Mouse (Mus musculus) hindbrain, embryonic 11.5 days (tissue): Measurements from ENCODE around the gene Lrtm2. TPM values are rescaled to one million over a fixed set of nuclear protein-coding genes. Genes with fewer than 3 reads are reported as not detected.
"Not testable (repeated sequence)": the region's sequence is repeated elsewhere in the genome, so short reads cannot be mapped to it uniquely, and the experiment has no call there.

ENCODE experiments used
- ATAC-seq: fragments of 200-750 bp; cut with Nextera tagmentation; 2 replicates; pipeline ENCODE4 v1.8.0; 2017; ENCODE audit warnings: mild to moderate bottlenecking, moderate TSS enrichment, moderate library complexity; ENCODE audit not compliant: low FRiP score
- DNase-seq: peaks from one replicate; pipeline ENCODE4 v3.0.0-alpha.2; 2015; ENCODE audit warnings: low spot score
- H3K27ac ChIP-seq: fragments of 300-500 bp; sonication (generic); 2 replicates; pipeline ENCODE4 v1.5.1; 2014; ENCODE audit warnings: mild to moderate bottlenecking, low read depth, low read length
- H3K27me3 ChIP-seq: fragments of 300-500 bp; sonication (generic); 2 replicates; pipeline ENCODE4 v1.6.1; 2014; ENCODE audit warnings: mild to moderate bottlenecking, low read length, moderate library complexity, mixed read lengths; ENCODE audit not compliant: control insufficient read depth, insufficient read depth
- H3K36me3 ChIP-seq: fragments of 300-500 bp; sonication (generic); 2 replicates; pipeline ENCODE4 v1.6.1; 2014; ENCODE audit warnings: mild to moderate bottlenecking, low read length, moderate library complexity, mixed read lengths; ENCODE audit not compliant: control insufficient read depth, insufficient read depth
- H3K4me1 ChIP-seq: fragments of 300-500 bp; sonication (generic); replicated peaks from 2 replicates; pipeline ENCODE4 v1.6.1; 2014; ENCODE audit warnings: low read length, mixed read lengths; ENCODE audit not compliant: control insufficient read depth, insufficient read depth
- H3K4me2 ChIP-seq: fragments of 300-500 bp; sonication (generic); replicated peaks from 2 replicates; pipeline ENCODE4 v1.6.1; 2014; ENCODE audit warnings: mild to moderate bottlenecking, low read depth, low read length
- H3K4me3 ChIP-seq: fragments of 300-500 bp; sonication (generic); 2 replicates; pipeline ENCODE4 v1.5.1; 2014; ENCODE audit warnings: low read depth, low read length
- H3K9ac ChIP-seq: fragments of 300-500 bp; sonication (generic); 2 replicates; pipeline ENCODE4 v1.6.1; 2014; ENCODE audit warnings: low read depth, low read length
- H3K9me3 ChIP-seq: fragments of 300-500 bp; sonication (generic); 2 replicates; pipeline ENCODE4 v1.6.1; 2016; ENCODE audit warnings: low read length; ENCODE audit not compliant: control insufficient read depth
- WGBS: fragments of 180-500 bp; shearing (Covaris S2); extraction: QIAGEN DNeasy Blood & Tissue Kit; methylation state at CpG from one replicate; pipeline ENCODE4 v1.1.7; 2014; 5-methylcytosine and 5-hydroxymethylcytosine counted together
- polyA plus RNA-seq: library from polyadenylated mRNA; unstranded; fragments of >200 nt; fragmentation: Nextera tagmentation; extraction: Ambion mirVana; gene quantifications from 2 replicates; pipeline ENCODE4 v1.2.1, GENCODE M21; 2014

Gene Lrtm2
- 0.14 TPM in 1 of 2 replicates, not detected in the other for polyA plus RNA-seq

DNA sequence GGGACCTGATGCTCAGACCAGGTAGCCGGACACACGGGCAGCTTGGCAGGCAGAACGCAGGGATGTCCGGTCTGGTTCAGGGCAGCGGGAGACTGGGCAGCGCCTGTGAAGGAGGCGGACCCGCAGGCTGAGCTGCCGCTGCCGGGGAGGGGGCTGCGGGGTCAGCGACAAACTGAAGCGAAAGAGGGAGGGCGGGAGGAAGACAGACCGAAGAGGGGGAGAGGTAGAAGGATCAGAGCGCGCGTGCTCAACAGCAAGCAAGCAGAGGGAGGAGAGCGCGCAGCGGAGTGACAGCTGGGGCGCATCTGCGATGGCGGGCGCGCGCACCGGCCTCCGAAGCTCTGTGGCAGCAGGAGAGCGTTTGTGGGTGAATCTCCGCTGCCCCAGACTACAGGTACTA is at the start of gene Lrtm2:
Gene Lrtm2 (minus strand): TSS at position 261 of the 400 bp plus-strand sequence.
- Histone ChIP-seq H3K9me3 (no peaks in the 10 kb centered on the region), H3K4me1 (peaks cover 2% of the 10 kb centered on the region; the same call in 1 of the 2 replicates), H3K27me3 (peaks cover 33% of the 10 kb centered on the region), H3K9ac (peak within 1 kb of the TSS; percentile 27; the same call in 1 of the 2 replicates), H3K27ac (no peak within 1 kb of the TSS), H3K4me2 (peak within 1 kb of the TSS; percentile 55), H3K4me3 (peak within 1 kb of the TSS; percentile 34), H3K36me3 (no peaks in the 10 kb centered on the region)
- peak; percentile 37; the same call in 1 of the 2 replicates for ATAC-seq
- peak; percentile 59 for DNase-seq
- WGBS: under 1% methylated on average over 27 of the region's 31 CpGs

- no peak for ATAC-seq
- DNase-seq: no peak
- no peak overlapping the region for H3K4me2 ChIP-seq
- 86% methylated on average over 1 of the region's 1 CpGs for WGBS
- H3K36me3 ChIP-seq: no peaks in the 10 kb centered on the region
- H3K27ac ChIP-seq: no peak overlapping the region
- no peak overlapping the region for H3K9ac ChIP-seq
- H3K4me1 ChIP-seq: no peaks in the 10 kb centered on the region
- no peaks in the 10 kb centered on the region for H3K9me3 ChIP-seq
- no peak overlapping the region for H3K4me3 ChIP-seq
- H3K27me3 ChIP-seq: no peaks in the 10 kb centered on the region
Measured at GRCm38 (mm10) chr6:119378631-119379030, 48.1 kb upstream of the Lrtm2 start.

GRCm38 (mm10) chr6:119377613-119378012 is 47.0 kb upstream of the Lrtm2 start:
- H3K36me3 ChIP-seq: no peaks in the 10 kb centered on the region
- H3K27me3 ChIP-seq: no peaks in the 10 kb centered on the region
- H3K4me2 ChIP-seq: no peak overlapping the region
- no peak for ATAC-seq
- WGBS: 70% methylated on average over 2 of the region's 2 CpGs
- no peak overlapping the region for H3K27ac ChIP-seq
- no peaks in the 10 kb centered on the region for H3K4me1 ChIP-seq
- DNase-seq: no peak
- no peak overlapping the region for H3K9ac ChIP-seq
- no peak overlapping the region for H3K4me3 ChIP-seq
- H3K9me3 ChIP-seq: no peaks in the 10 kb centered on the region

DNA sequence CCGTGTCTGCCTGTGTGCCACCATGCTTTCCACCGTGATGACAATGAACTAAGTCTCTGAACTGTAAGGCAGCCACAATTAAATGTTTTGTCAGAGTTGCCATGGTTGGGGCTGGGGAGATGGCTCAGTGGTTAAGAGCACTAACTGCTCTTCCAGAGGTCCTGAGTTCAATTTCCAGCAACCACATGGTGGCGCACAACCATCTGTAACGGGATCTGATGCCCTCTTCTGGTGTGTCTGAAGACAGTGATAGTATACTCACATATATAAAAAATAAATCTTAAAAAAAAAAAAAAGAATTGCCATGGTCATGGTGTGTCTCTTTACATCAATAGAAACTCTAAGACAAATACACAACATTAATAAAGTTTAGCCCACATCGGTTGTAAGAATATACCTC is 44.5 kb upstream of the Lrtm2 start:
- 76% methylated on average over 5 of the region's 5 CpGs for WGBS
- Histone ChIP-seq H3K36me3 (no peaks in the 10 kb centered on the region), H3K9me3 (no peaks in the 10 kb centered on the region), H3K27me3 (no peaks in the 10 kb centered on the region), H3K9ac (no peak overlapping the region), H3K4me3 (no peak overlapping the region), H3K4me2 (no peak overlapping the region), H3K27ac (no peak overlapping the region), H3K4me1 (no peaks in the 10 kb centered on the region)
- ATAC-seq (no peak), DNase-seq (no peak)

DNA sequence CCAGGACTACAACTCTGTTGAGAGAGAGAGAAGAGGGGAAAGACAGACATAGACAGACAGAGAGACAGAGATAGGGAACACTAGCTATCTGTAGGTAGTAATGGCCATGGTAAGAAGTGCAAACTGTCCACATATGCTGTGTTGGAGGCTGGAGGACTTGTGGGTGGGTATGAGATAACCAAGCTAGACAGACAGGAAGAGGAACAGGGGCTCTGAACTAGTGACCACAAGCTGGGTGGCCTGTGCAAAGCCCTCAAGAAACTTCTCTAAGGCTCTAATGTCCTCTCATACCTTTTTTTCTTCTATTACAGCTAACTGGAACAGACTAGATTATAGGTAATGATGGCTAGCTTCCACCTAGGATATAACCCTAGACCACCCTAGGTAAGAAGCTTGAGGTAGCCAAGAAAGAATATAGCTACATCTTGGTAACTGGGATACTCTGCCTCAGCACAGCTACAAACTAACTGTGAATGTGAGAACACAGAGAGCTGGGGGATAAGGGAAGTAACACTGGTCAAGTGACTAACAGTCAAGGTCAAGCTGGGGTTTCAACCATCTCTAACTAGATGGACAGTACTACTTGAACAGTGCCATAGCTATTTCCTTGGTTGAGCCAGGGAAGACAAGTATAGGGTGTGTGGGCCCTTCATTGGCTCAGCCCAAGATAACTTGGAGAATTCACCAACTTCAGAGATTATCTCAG is 42.6 kb upstream of the Lrtm2 start:
- DNase-seq (no peak), ATAC-seq (no peak)
- Histone ChIP-seq H3K27ac (no peak overlapping the region), H3K4me2 (no peak overlapping the region), H3K9ac (no peak overlapping the region), H3K4me3 (no peak overlapping the region), H3K36me3 (no peaks in the 10 kb centered on the region), H3K9me3 (no peaks in the 10 kb centered on the region), H3K4me1 (no peaks in the 10 kb centered on the region), H3K27me3 (no peaks in the 10 kb centered on the region)

DNA sequence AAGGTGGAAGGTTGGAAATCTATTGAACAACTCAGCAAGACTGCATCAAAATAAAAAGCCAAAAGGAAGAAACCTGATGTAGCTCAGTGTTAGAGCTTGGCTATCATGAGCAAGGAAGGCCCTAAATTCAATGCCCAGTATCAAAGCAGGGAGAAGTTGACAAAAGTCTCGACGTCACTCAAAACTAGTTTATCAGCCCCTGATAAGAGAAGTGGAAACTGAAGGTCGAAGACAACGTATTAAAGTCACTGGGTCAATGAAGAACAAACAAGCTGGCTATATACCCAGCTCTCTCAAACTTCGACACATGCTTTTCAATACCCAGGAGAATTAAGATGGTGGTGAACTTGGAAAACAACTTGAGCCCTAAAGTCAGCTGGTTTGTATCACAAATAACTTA is 41.7 kb upstream of the Lrtm2 start:
- 92% methylated on average over 5 of the region's 5 CpGs for WGBS
- Histone ChIP-seq H3K4me2 (no peak overlapping the region), H3K9ac (no peak overlapping the region), H3K4me3 (no peak overlapping the region), H3K36me3 (no peaks in the 10 kb centered on the region; the same call in 1 of the 2 replicates), H3K4me1 (no peaks in the 10 kb centered on the region), H3K27me3 (no peaks in the 10 kb centered on the region), H3K9me3 (no peaks in the 10 kb centered on the region), H3K27ac (no peak overlapping the region)
- ATAC-seq (no peak), DNase-seq (no peak)

- Histone ChIP-seq H3K4me3 (no peak overlapping the region), H3K9ac (no peak overlapping the region), H3K4me2 (no peak overlapping the region), H3K36me3 (no peaks in the 10 kb centered on the region; the same call in 1 of the 2 replicates), H3K27me3 (no peaks in the 10 kb centered on the region), H3K9me3 (no peaks in the 10 kb centered on the region), H3K4me1 (no peaks in the 10 kb centered on the region), H3K27ac (no peak overlapping the region)
- DNase-seq: no peak
- no peak for ATAC-seq
Measured at GRCm38 (mm10) chr6:119371624-119372023, 41.1 kb upstream of the Lrtm2 start.

DNA sequence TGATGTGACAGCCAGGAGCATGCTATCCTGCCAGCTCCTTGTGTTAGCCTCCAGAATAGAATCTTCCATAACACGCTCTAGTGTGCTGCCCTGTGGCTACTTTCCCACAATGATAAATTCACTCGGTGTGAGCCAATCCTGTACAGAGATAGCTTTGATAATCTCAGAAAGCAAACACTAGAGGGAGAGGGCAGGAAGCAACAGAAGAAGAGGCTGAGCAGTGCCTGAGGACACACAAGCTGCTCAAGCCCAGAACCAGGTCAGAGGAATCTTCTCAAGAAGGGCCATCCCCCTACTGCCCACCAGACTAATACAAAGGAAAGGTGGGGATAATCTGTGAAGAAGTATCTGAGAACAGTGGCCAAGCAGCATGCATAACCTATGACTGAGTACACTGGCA is 36.8 kb upstream of the Lrtm2 start:
- no peak overlapping the region for H3K4me3 ChIP-seq
- no peak overlapping the region for H3K9ac ChIP-seq
- H3K4me2 ChIP-seq: no peak overlapping the region
- no peak overlapping the region for H3K27ac ChIP-seq
- H3K9me3 ChIP-seq: no peaks in the 10 kb centered on the region
- no peak for DNase-seq
- no peaks in the 10 kb centered on the region; the same call in 1 of the 2 replicates for H3K36me3 ChIP-seq
- ATAC-seq: no peak
- 98% methylated on average over 2 of the region's 2 CpGs for WGBS
- H3K27me3 ChIP-seq: no peaks in the 10 kb centered on the region
- no peaks in the 10 kb centered on the region for H3K4me1 ChIP-seq

- H3K4me2 ChIP-seq, H3K9me3 ChIP-seq, ATAC-seq, DNase-seq, H3K4me1 ChIP-seq, H3K36me3 ChIP-seq, H3K27ac ChIP-seq, H3K4me3 ChIP-seq, H3K9ac ChIP-seq, H3K27me3 ChIP-seq: not testable (repeated sequence)
- 81% methylated on average over 3 of the region's 4 CpGs for WGBS
Measured at GRCm38 (mm10) chr6:119366800-119367199, 36.2 kb upstream of the Lrtm2 start.
